Mouse (Mus musculus) stomach, embryonic 15.5 days (tissue): ENCODE measurements around the gene Cltrn. TPM values are rescaled to one million over a fixed set of nuclear protein-coding genes. Genes with fewer than 3 reads are reported as not detected.

Experiments
- ATAC-seq: fragments of 200-750 bp; cut with Nextera tagmentation; 2 replicates; pipeline ENCODE4 v1.8.0; 2017; ENCODE audit warnings: low read depth, moderate number of reproducible peaks, moderate TSS enrichment; ENCODE audit not compliant: insufficient read depth, low FRiP score
- H3K27ac ChIP-seq: fragments of 300-500 bp; sonication (generic); 2 replicates; pipeline ENCODE4 v1.5.1; 2015; ENCODE audit warnings: mild to moderate bottlenecking, inconsistent platforms
- H3K27me3 ChIP-seq: fragments of 300-500 bp; sonication (generic); replicated peaks from 2 replicates; pipeline ENCODE4 v1.6.1; 2015; ENCODE audit warnings: inconsistent platforms
- H3K36me3 ChIP-seq: fragments of 300-500 bp; sonication (generic); 2 replicates; pipeline ENCODE4 v1.6.1; 2015; ENCODE audit warnings: inconsistent platforms
- H3K4me1 ChIP-seq: fragments of 300-500 bp; sonication (generic); 2 replicates; pipeline ENCODE4 v1.6.1; 2015; ENCODE audit warnings: inconsistent platforms
- H3K4me2 ChIP-seq: fragments of 300-500 bp; sonication (generic); 2 replicates; pipeline ENCODE4 v1.6.1; 2015; ENCODE audit warnings: mild to moderate bottlenecking, inconsistent platforms
- H3K4me3 ChIP-seq: fragments of 300-500 bp; sonication (generic); replicated peaks from 2 replicates; pipeline ENCODE4 v1.5.1; 2015; ENCODE audit warnings: inconsistent platforms
- H3K9ac ChIP-seq: fragments of 300-500 bp; sonication (generic); 2 replicates; pipeline ENCODE4 v1.6.1; 2015; ENCODE audit warnings: inconsistent platforms
- H3K9me3 ChIP-seq: fragments of 300-500 bp; sonication (generic); 2 replicates; pipeline ENCODE4 v1.6.1; 2016; ENCODE audit warnings: inconsistent platforms
- WGBS: fragments of 180-500 bp; shearing (Covaris S2); methylation state at CpG from one replicate; pipeline ENCODE4 v1.1.7; 2015; 5-methylcytosine and 5-hydroxymethylcytosine counted together
- polyA plus RNA-seq: library from polyadenylated mRNA; unstranded; fragments of >200 nt; fragmentation: Nextera tagmentation; extraction: Ambion mirVana; gene quantifications from 2 replicates; pipeline ENCODE4 v1.2.1, GENCODE M21; 2015

The Cltrn gene
- 10.5 and 14.9 TPM in 2 replicates for polyA plus RNA-seq

GRCm38 (mm10) chrX:164088582-164088981 lies at the start of gene Cltrn:
TSS of gene Cltrn (plus strand) at chrX:164088830.
- Histone ChIP-seq H3K27ac (no peak within 1 kb of the TSS), H3K9ac (no peak within 1 kb of the TSS), H3K4me1 (no peaks in the 10 kb centered on the region), H3K4me3 (no peak within 1 kb of the TSS), H3K4me2 (no peak within 1 kb of the TSS), H3K36me3 (no peaks in the 10 kb centered on the region), H3K27me3 (no peaks in the 10 kb centered on the region), H3K9me3 (no peaks in the 10 kb centered on the region)
- ATAC-seq: no peak
- WGBS: 76% methylated on average over 4 of the region's 4 CpGs

GRCm38 (mm10) chrX:164038882-164039281 lies 49.7 kb upstream of the Cltrn start:
- 58% methylated on average over 2 of the region's 2 CpGs for WGBS
- no peaks in the 10 kb centered on the region for H3K4me1 ChIP-seq
- H3K4me3 ChIP-seq: no peak overlapping the region
- no peak overlapping the region for H3K27ac ChIP-seq
- no peak overlapping the region for H3K4me2 ChIP-seq
- no peaks in the 10 kb centered on the region for H3K9me3 ChIP-seq
- no peak for ATAC-seq
- H3K36me3 ChIP-seq: no peaks in the 10 kb centered on the region
- no peaks in the 10 kb centered on the region for H3K27me3 ChIP-seq
- no peak overlapping the region for H3K9ac ChIP-seq

GRCm38 (mm10) chrX:164042069-164042468 lies 46.6 kb upstream of the Cltrn start:
- no peaks in the 10 kb centered on the region for H3K36me3 ChIP-seq
- no peaks in the 10 kb centered on the region for H3K4me1 ChIP-seq
- ATAC-seq: no peak
- H3K27me3 ChIP-seq: no peaks in the 10 kb centered on the region
- H3K27ac ChIP-seq: no peak overlapping the region
- H3K4me2 ChIP-seq: no peak overlapping the region
- no peak overlapping the region for H3K9ac ChIP-seq
- H3K4me3 ChIP-seq: no peak overlapping the region
- WGBS: 61% methylated on average over 13 of the region's 13 CpGs
- H3K9me3 ChIP-seq: no peaks in the 10 kb centered on the region

- H3K27me3 ChIP-seq: no peaks in the 10 kb centered on the region
- no peaks in the 10 kb centered on the region for H3K4me1 ChIP-seq
- H3K9ac ChIP-seq: no peak overlapping the region
- no peak overlapping the region for H3K4me3 ChIP-seq
- H3K9me3 ChIP-seq: no peaks in the 10 kb centered on the region
- no peak overlapping the region for H3K27ac ChIP-seq
- ATAC-seq: no peak
- no peaks in the 10 kb centered on the region for H3K36me3 ChIP-seq
- no peak overlapping the region for H3K4me2 ChIP-seq
- 62% methylated on average over 2 of the region's 2 CpGs for WGBS
These were observed 41.9 kb upstream of the Cltrn start for GRCm38 (mm10) chrX:164046736-164047135.

- H3K4me1 ChIP-seq: no peaks in the 10 kb centered on the region
- H3K27me3 ChIP-seq: no peaks in the 10 kb centered on the region
These were observed 32.9 kb upstream of the Cltrn start for GRCm38 (mm10) chrX:164055726-164056125.

GRCm38 (mm10) chrX:164058523-164058922 lies 30.1 kb upstream of the Cltrn start:
- 79% methylated on average over 3 of the region's 3 CpGs for WGBS

More at GRCm38 (mm10) chrX:164055726-164056125, 32.9 kb upstream of the Cltrn start:
- no peak for ATAC-seq
- no peak overlapping the region for H3K4me2 ChIP-seq
- 70% methylated on average over 4 of the region's 4 CpGs for WGBS
- no peaks in the 10 kb centered on the region for H3K36me3 ChIP-seq
- H3K9ac ChIP-seq: no peak overlapping the region
- no peak overlapping the region for H3K4me3 ChIP-seq
- no peak overlapping the region for H3K27ac ChIP-seq
- no peaks in the 10 kb centered on the region for H3K9me3 ChIP-seq

GRCm38 (mm10) chrX:164059070-164059469 lies 29.6 kb upstream of the Cltrn start:
- H3K9ac ChIP-seq: no peak overlapping the region
- no peak overlapping the region for H3K27ac ChIP-seq
- ATAC-seq: no peak
- no peaks in the 10 kb centered on the region for H3K4me1 ChIP-seq
- WGBS: 68% methylated on average over 4 of the region's 4 CpGs
- no peaks in the 10 kb centered on the region for H3K9me3 ChIP-seq
- no peaks in the 10 kb centered on the region for H3K27me3 ChIP-seq
- no peaks in the 10 kb centered on the region for H3K36me3 ChIP-seq
- no peak overlapping the region for H3K4me2 ChIP-seq
- H3K4me3 ChIP-seq: no peak overlapping the region

More at GRCm38 (mm10) chrX:164058523-164058922, 30.1 kb upstream of the Cltrn start:
- H3K36me3 ChIP-seq: no peaks in the 10 kb centered on the region
- no peaks in the 10 kb centered on the region for H3K4me1 ChIP-seq
- H3K4me2 ChIP-seq: no peak overlapping the region
- no peaks in the 10 kb centered on the region for H3K27me3 ChIP-seq
- H3K9me3 ChIP-seq: no peaks in the 10 kb centered on the region
- no peak for ATAC-seq
- H3K27ac ChIP-seq: no peak overlapping the region
- no peak overlapping the region for H3K4me3 ChIP-seq
- no peak overlapping the region for H3K9ac ChIP-seq

- Histone ChIP-seq H3K27ac (no peak overlapping the region), H3K4me2 (no peak overlapping the region), H3K36me3 (no peaks in the 10 kb centered on the region), H3K9ac (no peak overlapping the region), H3K4me1 (no peaks in the 10 kb centered on the region), H3K27me3 (no peaks in the 10 kb centered on the region), H3K9me3 (no peaks in the 10 kb centered on the region), H3K4me3 (no peak overlapping the region)
- ATAC-seq: peak; percentile 50; the same call in 1 of the 2 replicates
- WGBS: 13% methylated on average over 2 of the region's 2 CpGs
These were observed 22.4 kb upstream of the Cltrn start for GRCm38 (mm10) chrX:164066185-164066584.

GRCm38 (mm10) chrX:164068968-164069367 lies 19.7 kb upstream of the Cltrn start:
- Histone ChIP-seq H3K4me3 (no peak overlapping the region), H3K27ac (no peak overlapping the region), H3K9me3 (no peaks in the 10 kb centered on the region), H3K4me2 (no peak overlapping the region), H3K36me3 (no peaks in the 10 kb centered on the region), H3K9ac (no peak overlapping the region), H3K4me1 (no peaks in the 10 kb centered on the region), H3K27me3 (no peaks in the 10 kb centered on the region)
- WGBS: 77% methylated on average over 4 of the region's 4 CpGs
- no peak for ATAC-seq

GRCm38 (mm10) chrX:164076040-164076775 lies 12.4 kb upstream of the Cltrn start, which contains the start of gene Siah1b:
TSS of gene Siah1b (minus strand) at chrX:164076493.
- WGBS: 21% methylated on average over 54 of the region's 54 CpGs
- Histone ChIP-seq H3K4me2 (peak within 1 kb of the TSS; percentile 72), H3K4me1 (no peaks in the 10 kb centered on the region), H3K36me3 (no peaks in the 10 kb centered on the region), H3K4me3 (peak within 1 kb of the TSS; percentile 61), H3K9ac (peak within 1 kb of the TSS; percentile 37; the same call in 1 of the 2 replicates), H3K27me3 (no peaks in the 10 kb centered on the region), H3K27ac (peak within 1 kb of the TSS; percentile 86), H3K9me3 (no peaks in the 10 kb centered on the region)
- ATAC-seq: peak; percentile 98

- no peaks in the 10 kb centered on the region for H3K9me3 ChIP-seq
- no peak overlapping the region for H3K4me2 ChIP-seq
- ATAC-seq: no peak
- H3K4me1 ChIP-seq: no peaks in the 10 kb centered on the region
- WGBS: 86% methylated on average over 9 of the region's 9 CpGs
- no peaks in the 10 kb centered on the region for H3K36me3 ChIP-seq
- H3K9ac ChIP-seq: no peak overlapping the region
- H3K27ac ChIP-seq: no peak overlapping the region
- no peaks in the 10 kb centered on the region for H3K27me3 ChIP-seq
- no peak overlapping the region for H3K4me3 ChIP-seq
These were observed 6.6 kb upstream of the Cltrn start for GRCm38 (mm10) chrX:164082030-164082429.

- no peaks in the 10 kb centered on the region for H3K9me3 ChIP-seq
- no peaks in the 10 kb centered on the region for H3K4me1 ChIP-seq
- H3K4me3 ChIP-seq: no peak overlapping the region
- no peak overlapping the region for H3K27ac ChIP-seq
- no peaks in the 10 kb centered on the region for H3K27me3 ChIP-seq
- no peak for ATAC-seq
- H3K9ac ChIP-seq: no peak overlapping the region
- H3K4me2 ChIP-seq: no peak overlapping the region
- no peaks in the 10 kb centered on the region for H3K36me3 ChIP-seq
- WGBS: 68% methylated on average over 11 of the region's 11 CpGs
These were observed 1.3 kb downstream of the Cltrn start for GRCm38 (mm10) chrX:164089916-164090315.
